Mouse (Mus musculus) brain, embryonic 14.5 days (tissue): Measurements from ENCODE around the gene Gm45521.

Experiments
- CTCF ChIP-seq: fragments of 200-500 bp; IDR thresholded peaks from 2 replicates; pipeline ENCODE4 v1.5.1; 2012; ENCODE audit warnings: inconsistent platforms, mild to moderate bottlenecking, moderate library complexity, borderline replicate concordance; ENCODE audit not compliant: insufficient read depth, insufficient read length; ENCODE audit errors: extremely low read depth
- POLR2A ChIP-seq: fragments of 200-500 bp; IDR thresholded peaks from 2 replicates; pipeline ENCODE4 v1.6.1; 2012; ENCODE audit warnings: mild to moderate bottlenecking, inconsistent platforms, borderline replicate concordance; ENCODE audit not compliant: poor library complexity, insufficient read depth, insufficient read length, severe bottlenecking; ENCODE audit errors: extremely low read depth

DNA sequence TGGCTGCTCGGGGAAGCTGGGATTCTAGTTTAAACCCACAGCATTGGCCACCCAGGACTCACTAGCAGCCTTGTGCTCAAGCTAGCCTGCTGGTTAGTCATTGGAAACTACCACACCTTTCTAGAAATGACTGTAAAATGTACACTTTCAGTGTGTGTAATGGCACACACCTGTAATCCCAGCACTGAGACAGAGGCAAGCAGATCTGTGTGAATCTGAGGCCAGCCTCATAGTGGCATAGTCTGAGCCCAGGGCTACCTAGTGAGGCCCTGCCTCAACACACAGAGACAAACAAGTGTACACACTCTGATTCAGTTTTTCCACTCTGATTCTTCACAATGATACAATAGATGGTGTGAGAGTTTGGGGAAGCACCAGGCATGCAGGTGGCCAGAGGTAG lies 32.3 kb downstream of the Gm45521 start:
- TF ChIP-seq POLR2A (no peak), CTCF (no peak)
